Mouse (Mus musculus): ENCODE results near the gene Exosc10. TPM values are rescaled to one million over a fixed set of nuclear protein-coding genes. Genes with fewer than 3 reads are reported as not detected.

The Exosc10 gene
- polyA plus RNA-seq, 2 experiments, result 70.2 to 92.8 TPM

DNA sequence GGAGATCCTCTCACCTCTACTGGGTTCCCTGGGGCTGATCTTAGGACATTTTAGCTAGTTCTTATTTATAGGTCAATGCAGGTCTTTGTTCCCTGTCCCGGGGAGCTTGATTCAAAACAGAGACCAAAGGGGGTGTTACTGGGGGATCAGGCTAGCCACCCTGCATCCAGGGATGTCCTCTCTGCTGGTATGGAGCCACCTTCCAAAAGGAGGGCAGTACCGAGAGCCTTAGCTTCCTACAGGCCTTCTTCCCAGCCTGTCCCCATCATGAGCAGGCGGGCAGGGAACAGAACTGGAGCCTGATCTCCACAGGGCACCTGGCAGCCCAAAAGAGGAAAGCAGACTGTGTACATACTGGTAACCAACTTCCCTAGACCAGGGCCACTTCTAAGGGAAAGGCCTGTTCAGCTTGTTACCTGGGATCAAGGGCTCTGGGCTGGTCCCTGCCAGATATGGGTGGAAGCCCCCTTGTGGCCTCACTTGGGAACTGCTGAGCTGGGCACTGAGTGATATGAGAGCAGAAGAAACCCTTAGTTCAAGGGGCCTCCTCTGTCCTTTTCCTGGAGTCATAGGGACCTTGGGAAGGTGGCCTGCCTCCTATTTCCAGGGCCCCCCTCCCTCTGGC lies 46.4 kb downstream of the Exosc10 start:
- DNase-seq (ENCODE audit: low spot score), result no peak
- Histone ChIP-seq H3K9ac (ENCODE audit: low read depth, low read length, severe bottlenecking) (no peak overlapping the region), H3K9me3 (ENCODE audit: control insufficient read depth, low read length) (no peaks in the 10 kb centered on the region), H3K27me3 (ENCODE audit: control insufficient read depth, insufficient read depth, low read length) (no peaks in the 10 kb centered on the region), H3K27ac (replicated peaks; ENCODE audit: low read depth, low read length) (no peak overlapping the region), H3K36me3 (ENCODE audit: control insufficient read depth, insufficient read depth, low read length) (no peaks in the 10 kb centered on the region; the same call in 1 of the 2 replicates), H3K4me3 (replicated peaks; ENCODE audit: low read length) (no peak overlapping the region), H3K4me2 (replicated peaks; ENCODE audit: low read depth, low read length, severe bottlenecking) (no peak overlapping the region), H3K4me1 (ENCODE audit: control insufficient read depth, insufficient read depth, low read length) (no peaks in the 10 kb centered on the region)
- 79% methylated on average over 3 of the region's 3 CpGs for WGBS
- ATAC-seq (ENCODE audit: low FRiP score, low read depth), result no peak
- TF ChIP-seq POLR2A (IDR thresholded peaks at IDR 0.05; ENCODE audit: borderline replicate concordance, extremely low read depth, insufficient read depth, insufficient read length), result no peak

DNA sequence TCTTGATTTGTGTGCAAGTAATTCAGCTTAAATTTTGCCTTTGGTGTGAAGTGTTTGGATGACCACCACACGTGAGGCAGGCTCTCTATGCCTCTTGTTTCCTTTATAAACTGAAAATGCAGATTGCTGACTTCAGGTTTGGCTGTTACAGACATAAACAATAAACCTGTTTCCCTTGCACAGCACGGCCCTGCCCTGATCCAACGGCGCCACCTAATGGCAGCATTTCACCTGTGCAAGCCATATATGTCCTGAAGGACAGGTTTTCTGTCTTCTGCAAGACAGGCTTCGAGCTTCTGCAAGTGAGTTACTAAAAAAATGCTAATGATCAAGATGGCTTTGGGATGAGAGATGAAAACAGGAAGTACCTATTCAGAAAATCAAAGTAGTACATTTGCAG lies 49.5 kb downstream of the Exosc10 start:
- no peaks in the 10 kb centered on the region for H3K4me1 ChIP-seq (ENCODE audit: control insufficient read depth, insufficient read depth, low read length)
- ATAC-seq (ENCODE audit: low FRiP score, low read depth) (no peak), DNase-seq (ENCODE audit: low spot score) (no peak)
- no peak overlapping the region for H3K4me3 ChIP-seq (replicated peaks; ENCODE audit: low read length)
- H3K27me3 ChIP-seq (ENCODE audit: control insufficient read depth, insufficient read depth, low read length), result no peaks in the 10 kb centered on the region
- no peak overlapping the region for H3K9ac ChIP-seq (ENCODE audit: low read depth, low read length, severe bottlenecking)
- TF ChIP-seq POLR2A (IDR thresholded peaks at IDR 0.05; ENCODE audit: borderline replicate concordance, extremely low read depth, insufficient read depth, insufficient read length), result no peak
- peaks cover 8% of the 10 kb centered on the region for H3K36me3 ChIP-seq (ENCODE audit: control insufficient read depth, insufficient read depth, low read length)
- no peak overlapping the region for H3K27ac ChIP-seq (replicated peaks; ENCODE audit: low read depth, low read length)
- H3K9me3 ChIP-seq (ENCODE audit: control insufficient read depth, low read length), result no peaks in the 10 kb centered on the region
- WGBS, result 28% methylated on average over 5 of the region's 5 CpGs
- H3K4me2 ChIP-seq (replicated peaks; ENCODE audit: low read depth, low read length, severe bottlenecking), result no peak overlapping the region

DNA sequence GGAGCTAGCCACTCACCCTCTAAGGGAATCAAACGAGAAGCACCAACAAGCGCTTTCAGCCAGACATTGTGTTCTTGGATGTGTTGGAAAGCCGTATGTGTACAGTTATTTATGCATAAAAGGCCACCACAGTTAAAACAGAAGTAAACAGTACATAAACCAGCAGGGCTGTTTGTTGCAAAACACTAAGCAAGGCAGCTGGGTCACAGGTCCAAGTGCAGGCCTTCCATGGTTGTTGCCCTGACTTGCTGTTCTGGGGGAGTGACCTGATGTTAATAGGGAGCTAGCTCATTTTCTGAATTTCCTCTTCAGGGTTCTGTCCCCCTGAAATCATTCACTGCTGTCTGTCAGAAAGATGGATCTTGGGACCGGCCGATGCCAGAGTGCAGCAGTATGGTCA lies 51.6 kb downstream of the Exosc10 start:
- H3K9ac ChIP-seq (ENCODE audit: low read depth, low read length, severe bottlenecking), result no peak overlapping the region
- no peaks in the 10 kb centered on the region for H3K4me1 ChIP-seq (ENCODE audit: control insufficient read depth, insufficient read depth, low read length)
- peaks cover 26% of the 10 kb centered on the region for H3K36me3 ChIP-seq (ENCODE audit: control insufficient read depth, insufficient read depth, low read length)
- no peak overlapping the region for H3K4me2 ChIP-seq (replicated peaks; ENCODE audit: low read depth, low read length, severe bottlenecking)
- TF ChIP-seq POLR2A (IDR thresholded peaks at IDR 0.05; ENCODE audit: borderline replicate concordance, extremely low read depth, insufficient read depth, insufficient read length), result no peak
- H3K9me3 ChIP-seq (ENCODE audit: control insufficient read depth, low read length), result no peaks in the 10 kb centered on the region
- H3K27ac ChIP-seq (replicated peaks; ENCODE audit: low read depth, low read length), result no peak overlapping the region
- WGBS, result 89% methylated on average over 5 of the region's 5 CpGs
- no peak overlapping the region for H3K4me3 ChIP-seq (replicated peaks; ENCODE audit: low read length)
- no peaks in the 10 kb centered on the region for H3K27me3 ChIP-seq (ENCODE audit: control insufficient read depth, insufficient read depth, low read length)
- DNase-seq (ENCODE audit: low spot score), result no peak
- ATAC-seq (ENCODE audit: low FRiP score, low read depth), result no peak

DNA sequence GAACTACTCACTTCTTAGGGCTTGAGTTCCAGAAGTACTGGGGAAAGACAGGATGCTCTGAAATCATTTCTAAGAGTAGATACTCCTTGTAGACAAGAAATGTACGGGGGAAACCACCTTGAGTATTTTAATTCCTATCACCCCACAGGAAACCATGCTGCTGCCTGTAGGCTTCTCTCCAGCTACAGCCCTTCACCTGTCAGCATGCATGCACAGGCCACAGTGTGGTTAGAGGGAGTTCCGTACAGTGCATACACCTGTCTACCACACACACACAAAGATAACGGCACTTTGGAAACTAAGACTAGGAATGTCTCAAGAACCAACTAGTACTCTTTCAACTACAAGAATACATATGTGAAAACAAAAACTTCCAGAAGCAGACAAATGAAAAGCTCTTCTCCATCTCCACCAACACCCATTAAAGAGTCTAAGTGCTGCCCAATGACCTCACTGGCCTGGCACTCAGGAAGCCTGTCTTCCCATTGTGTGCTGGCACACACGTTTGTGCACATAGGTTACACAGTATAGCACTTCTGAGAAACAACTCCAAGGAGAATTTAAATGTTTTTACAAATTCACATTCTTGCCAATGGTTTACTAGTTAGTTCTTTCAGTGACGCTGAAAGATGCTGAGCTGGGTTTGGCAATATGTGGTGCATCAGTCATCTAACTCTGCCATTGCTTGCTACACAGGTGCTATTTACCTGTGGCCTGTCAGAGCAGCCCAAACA lies 52.6 kb downstream of the Exosc10 start:
- Histone ChIP-seq H3K9ac (ENCODE audit: low read depth, low read length, severe bottlenecking) (no peak overlapping the region), H3K36me3 (ENCODE audit: control insufficient read depth, insufficient read depth, low read length) (peaks cover 36% of the 10 kb centered on the region), H3K9me3 (ENCODE audit: control insufficient read depth, low read length) (no peaks in the 10 kb centered on the region), H3K4me2 (replicated peaks; ENCODE audit: low read depth, low read length, severe bottlenecking) (no peak overlapping the region), H3K4me3 (replicated peaks; ENCODE audit: low read length) (no peak overlapping the region), H3K27me3 (ENCODE audit: control insufficient read depth, insufficient read depth, low read length) (no peaks in the 10 kb centered on the region), H3K27ac (replicated peaks; ENCODE audit: low read depth, low read length) (no peak overlapping the region), H3K4me1 (ENCODE audit: control insufficient read depth, insufficient read depth, low read length) (no peaks in the 10 kb centered on the region)
- TF ChIP-seq POLR2A (IDR thresholded peaks at IDR 0.05; ENCODE audit: borderline replicate concordance, extremely low read depth, insufficient read depth, insufficient read length), result no peak
- DNase-seq (ENCODE audit: low spot score) (no peak), ATAC-seq (ENCODE audit: low FRiP score, low read depth) (no peak)
- WGBS, result 70% methylated on average over 5 of the region's 5 CpGs

DNA sequence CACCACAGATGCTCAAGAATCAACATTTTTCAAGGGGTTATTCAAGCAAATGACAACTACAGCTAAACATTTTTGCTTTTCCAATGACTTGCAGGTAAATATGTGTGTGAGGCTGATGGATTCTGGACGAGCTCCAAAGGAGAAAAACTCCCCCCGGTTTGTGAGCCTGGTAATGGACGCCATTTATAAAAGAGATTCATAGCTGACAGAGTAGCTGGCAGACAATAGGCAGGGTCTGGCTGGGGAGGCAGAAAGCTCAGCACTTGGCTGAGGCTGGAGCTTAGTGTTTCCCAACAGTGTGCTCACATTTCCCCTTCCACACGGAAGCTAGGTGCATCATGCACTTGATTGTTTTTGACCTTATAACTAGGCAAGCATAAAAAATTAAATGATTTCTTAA lies 54.3 kb downstream of the Exosc10 start:
- ATAC-seq (ENCODE audit: low FRiP score, low read depth), result no peak

More for the DNA sequence above, 54.3 kb downstream of the Exosc10 start:
- no peaks in the 10 kb centered on the region for H3K4me1 ChIP-seq (ENCODE audit: control insufficient read depth, insufficient read depth, low read length)
- H3K27ac ChIP-seq (replicated peaks; ENCODE audit: low read depth, low read length), result no peak overlapping the region
- no peak for TF ChIP-seq POLR2A (IDR thresholded peaks at IDR 0.05; ENCODE audit: borderline replicate concordance, extremely low read depth, insufficient read depth, insufficient read length)
- H3K4me2 ChIP-seq (replicated peaks; ENCODE audit: low read depth, low read length, severe bottlenecking), result no peak overlapping the region
- no peaks in the 10 kb centered on the region for H3K27me3 ChIP-seq (ENCODE audit: control insufficient read depth, insufficient read depth, low read length)
- 51% methylated on average over 4 of the region's 4 CpGs for WGBS
- DNase-seq (ENCODE audit: low spot score), result no peak
- no peak overlapping the region for H3K9ac ChIP-seq (ENCODE audit: low read depth, low read length, severe bottlenecking)
- H3K36me3 ChIP-seq (ENCODE audit: control insufficient read depth, insufficient read depth, low read length), result peaks cover 51% of the 10 kb centered on the region
- H3K4me3 ChIP-seq (replicated peaks; ENCODE audit: low read length), result no peak overlapping the region
- H3K9me3 ChIP-seq (ENCODE audit: control insufficient read depth, low read length), result no peaks in the 10 kb centered on the region
